Mouse (Mus musculus) cortical plate, adult 2 months (tissue): Measurements from ENCODE around the gene Prickle2.

Experiments used
- CTCF ChIP-seq: fragments of 200-500 bp; IDR thresholded peaks from 2 replicates; pipeline ENCODE4 v1.5.1; 2011; ENCODE audit warnings: mild to moderate bottlenecking, control low read depth, low read length; ENCODE audit not compliant: insufficient read depth; ENCODE audit errors: extremely low read depth
- POLR2A ChIP-seq: fragments of 200-500 bp; IDR thresholded peaks from 2 replicates; pipeline ENCODE4 v1.6.1; 2011; ENCODE audit warnings: mild to moderate bottlenecking, low read length, control low read depth; ENCODE audit not compliant: insufficient read depth; ENCODE audit errors: extremely low read depth

DNA sequence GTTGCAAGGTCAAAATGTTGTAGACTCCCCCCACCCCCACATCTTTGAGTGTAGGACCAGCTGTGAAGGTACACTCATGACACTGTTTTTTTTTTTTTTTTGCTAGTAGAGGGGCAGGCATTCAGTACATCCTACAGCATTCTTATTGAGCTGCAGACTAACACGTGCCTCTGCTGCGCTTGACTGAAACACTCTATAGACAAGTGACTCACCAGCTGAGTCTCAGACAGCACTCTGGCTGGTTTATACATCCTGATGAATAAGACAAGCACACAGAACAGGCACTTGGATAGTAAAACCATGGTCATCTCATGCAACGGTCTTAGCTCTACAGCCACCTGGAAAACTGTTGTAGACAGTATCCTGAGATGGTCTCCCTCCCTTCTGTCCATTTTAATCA lies 296.2 kb downstream of the Prickle2 start:
- TF ChIP-seq POLR2A (no peak), CTCF (no peak)
